Mouse (Mus musculus): ENCODE results near the gene Smim1. TPM values are rescaled to one million over a fixed set of nuclear protein-coding genes. Genes with fewer than 3 reads are reported as not detected.
A peak's percentile ranks its signal among the peaks of the same experiment; 100 is the strongest.

Gene Smim1
- polyA plus RNA-seq, 1 experiment, result 24.3 TPM

- Histone ChIP-seq H3K4me3 (ENCODE audit: control insufficient read depth, insufficient read depth, low read length) (no peak overlapping the region), H3K27me3 (ENCODE audit: control insufficient read depth, insufficient read depth, low read length) (no peaks in the 10 kb centered on the region), H3K36me3 (ENCODE audit: control insufficient read depth, insufficient read depth, low read length) (peaks cover 42% of the 10 kb centered on the region), H3K4me1 (replicated peaks; ENCODE audit: control insufficient read depth, insufficient read depth, low read length) (no peaks in the 10 kb centered on the region), H3K27ac (ENCODE audit: control insufficient read depth, insufficient read depth, low read length) (no peak overlapping the region)
- no peak for DNase-seq
- no peak for TF ChIP-seq POLR2A (IDR thresholded peaks at IDR 0.05; ENCODE audit: control insufficient read depth, extremely low read depth, insufficient read depth, low read length, poor library complexity)
- no peak for TF ChIP-seq CTCF (IDR thresholded peaks at IDR 0.05; ENCODE audit: borderline replicate concordance, control insufficient read depth, extremely low read depth, insufficient read depth, low read length, poor library complexity)
- 89% methylated on average over 10 of the region's 10 CpGs for WGBS
Observed at GRCm38 (mm10) chr4:153992715-153993114, 33.3 kb downstream of the Smim1 start.

- peaks cover 4% of the 10 kb centered on the region for H3K4me1 ChIP-seq (replicated peaks; ENCODE audit: control insufficient read depth, insufficient read depth, low read length)
- no peak for DNase-seq
- TF ChIP-seq POLR2A (IDR thresholded peaks at IDR 0.05; ENCODE audit: control insufficient read depth, extremely low read depth, insufficient read depth, low read length, poor library complexity) (no peak), CTCF (IDR thresholded peaks at IDR 0.05; ENCODE audit: borderline replicate concordance, control insufficient read depth, extremely low read depth, insufficient read depth, low read length, poor library complexity) (no peak)
- H3K36me3 ChIP-seq (ENCODE audit: control insufficient read depth, insufficient read depth, low read length), result peaks cover 12% of the 10 kb centered on the region
- H3K27me3 ChIP-seq (ENCODE audit: control insufficient read depth, insufficient read depth, low read length), result no peaks in the 10 kb centered on the region
- H3K4me3 ChIP-seq (ENCODE audit: control insufficient read depth, insufficient read depth, low read length), result no peak overlapping the region
- 93% methylated on average over 11 of the region's 11 CpGs for WGBS
- H3K27ac ChIP-seq (ENCODE audit: control insufficient read depth, insufficient read depth, low read length), result no peak overlapping the region
Observed at GRCm38 (mm10) chr4:153980470-153980869, 45.6 kb downstream of the Smim1 start.

- 23% methylated on average over 10 of the region's 10 CpGs for WGBS
- Histone ChIP-seq H3K27me3 (ENCODE audit: control insufficient read depth, insufficient read depth, low read length) (no peaks in the 10 kb centered on the region), H3K4me1 (replicated peaks; ENCODE audit: control insufficient read depth, insufficient read depth, low read length) (peaks cover 6% of the 10 kb centered on the region), H3K4me3 (ENCODE audit: control insufficient read depth, insufficient read depth, low read length) (no peak overlapping the region), H3K36me3 (ENCODE audit: control insufficient read depth, insufficient read depth, low read length) (peaks cover 4% of the 10 kb centered on the region; the same call in 1 of the 2 replicates), H3K27ac (ENCODE audit: control insufficient read depth, insufficient read depth, low read length) (no peak overlapping the region)
- DNase-seq, result no peak
- TF ChIP-seq POLR2A (IDR thresholded peaks at IDR 0.05; ENCODE audit: control insufficient read depth, extremely low read depth, insufficient read depth, low read length, poor library complexity), result no peak
- TF ChIP-seq CTCF (IDR thresholded peaks at IDR 0.05; ENCODE audit: borderline replicate concordance, control insufficient read depth, extremely low read depth, insufficient read depth, low read length, poor library complexity), result no peak
Observed at GRCm38 (mm10) chr4:153979243-153979642, 46.8 kb downstream of the Smim1 start.

- no peak for TF ChIP-seq CTCF (IDR thresholded peaks at IDR 0.05; ENCODE audit: borderline replicate concordance, control insufficient read depth, extremely low read depth, insufficient read depth, low read length, poor library complexity)
- no peak for TF ChIP-seq POLR2A (IDR thresholded peaks at IDR 0.05; ENCODE audit: control insufficient read depth, extremely low read depth, insufficient read depth, low read length, poor library complexity)
- Histone ChIP-seq H3K4me1 (replicated peaks; ENCODE audit: control insufficient read depth, insufficient read depth, low read length) (peaks cover 9% of the 10 kb centered on the region), H3K36me3 (ENCODE audit: control insufficient read depth, insufficient read depth, low read length) (peaks cover 5% of the 10 kb centered on the region), H3K27ac (ENCODE audit: control insufficient read depth, insufficient read depth, low read length) (no peak overlapping the region), H3K4me3 (ENCODE audit: control insufficient read depth, insufficient read depth, low read length) (peak overlapping the region; percentile 10; the same call in 1 of the 2 replicates), H3K27me3 (ENCODE audit: control insufficient read depth, insufficient read depth, low read length) (no peaks in the 10 kb centered on the region)
- 30% methylated on average over 6 of the region's 6 CpGs for WGBS
- DNase-seq, result no peak
Observed at GRCm38 (mm10) chr4:153975768-153976167, 50.3 kb downstream of the Smim1 start.

GRCm38 (mm10) chr4:153975292-153975662 is 50.8 kb downstream of the Smim1 start:
- Histone ChIP-seq H3K4me3 (ENCODE audit: control insufficient read depth, insufficient read depth, low read length) (peak overlapping the region; percentile 95), H3K27me3 (ENCODE audit: control insufficient read depth, insufficient read depth, low read length) (no peaks in the 10 kb centered on the region), H3K4me1 (replicated peaks; ENCODE audit: control insufficient read depth, insufficient read depth, low read length) (peaks cover 9% of the 10 kb centered on the region), H3K36me3 (ENCODE audit: control insufficient read depth, insufficient read depth, low read length) (peaks cover 5% of the 10 kb centered on the region), H3K27ac (ENCODE audit: control insufficient read depth, insufficient read depth, low read length) (no peak overlapping the region)
- WGBS, result under 1% methylated on average over 33 of the region's 33 CpGs
- no peak for TF ChIP-seq CTCF (IDR thresholded peaks at IDR 0.05; ENCODE audit: borderline replicate concordance, control insufficient read depth, extremely low read depth, insufficient read depth, low read length, poor library complexity)
- no peak for TF ChIP-seq POLR2A (IDR thresholded peaks at IDR 0.05; ENCODE audit: control insufficient read depth, extremely low read depth, insufficient read depth, low read length, poor library complexity)
- DNase-seq, result no peak

GRCm38 (mm10) chr4:153974431-153975291 is 51.4 kb downstream of the Smim1 start, which contains the start of the genes Dffb and Cep104:
Gene Dffb, minus strand, starts transcription at chr4:153975126.
Gene Cep104, plus strand, starts transcription at chr4:153975194.
- WGBS, result under 1% methylated on average over 68 of the region's 68 CpGs
- no peak for TF ChIP-seq POLR2A (IDR thresholded peaks at IDR 0.05; ENCODE audit: control insufficient read depth, extremely low read depth, insufficient read depth, low read length, poor library complexity)
- peak; percentile 53; the same call in 1 of the 2 replicates for TF ChIP-seq CTCF (IDR thresholded peaks at IDR 0.05; ENCODE audit: borderline replicate concordance, control insufficient read depth, extremely low read depth, insufficient read depth, low read length, poor library complexity)
- H3K27me3 ChIP-seq (ENCODE audit: control insufficient read depth, insufficient read depth, low read length), result no peaks in the 10 kb centered on the region
- H3K36me3 ChIP-seq (ENCODE audit: control insufficient read depth, insufficient read depth, low read length), result peaks cover 5% of the 10 kb centered on the region
- peak within 1 kb of the TSS; percentile 95 for H3K4me3 ChIP-seq (ENCODE audit: control insufficient read depth, insufficient read depth, low read length)
- peaks cover 9% of the 10 kb centered on the region for H3K4me1 ChIP-seq (replicated peaks; ENCODE audit: control insufficient read depth, insufficient read depth, low read length)
- DNase-seq, result peak; percentile 87
- no peak within 1 kb of the TSS for H3K27ac ChIP-seq (ENCODE audit: control insufficient read depth, insufficient read depth, low read length)

Other genes with a start within 250 kb of the Smim1 start
- gene A430005L14Rik, start 69.0 kb downstream of the Smim1 start, polyA plus RNA-seq (2012; rRNA removed), result 39.8 and 44.0 TPM in 2 replicates
- gene Dffb, start 51.1 kb downstream of the Smim1 start, polyA plus RNA-seq (2012; rRNA removed), result 50.1 and 54.6 TPM in 2 replicates
- 24.5 and 24.6 TPM in 2 replicates for gene Cep104, start 51.0 kb downstream of the Smim1 start, polyA plus RNA-seq (2012; rRNA removed)
- 118 and 144 TPM in 2 replicates for gene Lrrc47, start 14.5 kb downstream of the Smim1 start, polyA plus RNA-seq (2012; rRNA removed)
- gene Ccdc27, start 16.4 kb upstream of the Smim1 start, polyA plus RNA-seq (2012; rRNA removed), result 0.05 and 0.08 TPM in 2 replicates
- gene Trp73, start 114.0 kb upstream of the Smim1 start, polyA plus RNA-seq (2012; rRNA removed), result 1.0 and 1.4 TPM in 2 replicates
- gene Wrap73, start 116.1 kb upstream of the Smim1 start, polyA plus RNA-seq (2012; rRNA removed), result 64.7 and 69.3 TPM in 2 replicates
- 227 and 244 TPM in 2 replicates for gene Tprgl, start 134.4 kb upstream of the Smim1 start, polyA plus RNA-seq (2012; rRNA removed)
- 11.0 and 19.0 TPM in 2 replicates for gene Megf6, start 144.5 kb upstream of the Smim1 start, polyA plus RNA-seq (2012; rRNA removed)